Mouse (Mus musculus): ENCODE data around the gene Tex29.

Gene Tex29

GRCm38 (mm10) chr8:11840174-11840573 lies at the start of gene Tex29:
TSS of gene Tex29 (plus strand) at chr8:11840474.
- no peak for DNase-seq (ENCODE audit: low read depth)

- no peak for DNase-seq (ENCODE audit: low read depth)
These were observed 45.3 kb upstream of the Tex29 start for GRCm38 (mm10) chr8:11794956-11795355.

GRCm38 (mm10) chr8:11797128-11797527 lies 43.1 kb upstream of the Tex29 start:
- no peak for DNase-seq (ENCODE audit: low read depth)

- DNase-seq (ENCODE audit: low read depth), result no peak
These were observed 42.4 kb upstream of the Tex29 start for GRCm38 (mm10) chr8:11797729-11798479.

- no peak for DNase-seq (ENCODE audit: low read depth)
These were observed 41.8 kb upstream of the Tex29 start for GRCm38 (mm10) chr8:11798480-11798867.

- DNase-seq (ENCODE audit: low read depth), result no peak
These were observed 41.2 kb upstream of the Tex29 start for GRCm38 (mm10) chr8:11799098-11799497.

GRCm38 (mm10) chr8:11800481-11800880 lies 39.8 kb upstream of the Tex29 start:
- DNase-seq (ENCODE audit: low read depth), result no peak

GRCm38 (mm10) chr8:11801571-11801970 lies 38.7 kb upstream of the Tex29 start:
- no peak for DNase-seq (ENCODE audit: low read depth)

GRCm38 (mm10) chr8:11804914-11805313 lies 35.4 kb upstream of the Tex29 start:
- no peak for DNase-seq (ENCODE audit: low read depth)

- no peak for DNase-seq (ENCODE audit: low read depth)
These were observed 34.0 kb upstream of the Tex29 start for GRCm38 (mm10) chr8:11806252-11806651.

GRCm38 (mm10) chr8:11807361-11807760 lies 32.9 kb upstream of the Tex29 start:
- no peak for DNase-seq (ENCODE audit: low read depth)

- no peak for DNase-seq (ENCODE audit: low read depth)
These were observed 32.2 kb upstream of the Tex29 start for GRCm38 (mm10) chr8:11808047-11808446.

GRCm38 (mm10) chr8:11810426-11810825 lies 29.8 kb upstream of the Tex29 start:
- DNase-seq (ENCODE audit: low read depth), result no peak

- no peak for DNase-seq (ENCODE audit: low read depth)
These were observed 26.5 kb upstream of the Tex29 start for GRCm38 (mm10) chr8:11813801-11814200.

GRCm38 (mm10) chr8:11815206-11815605 lies 25.1 kb upstream of the Tex29 start:
- no peak for DNase-seq (ENCODE audit: low read depth)

GRCm38 (mm10) chr8:11820136-11820535 lies 20.1 kb upstream of the Tex29 start:
- DNase-seq (ENCODE audit: low read depth), result no peak

GRCm38 (mm10) chr8:11820568-11820967 lies 19.7 kb upstream of the Tex29 start:
- DNase-seq (ENCODE audit: low read depth), result no peak

GRCm38 (mm10) chr8:11821451-11822206 lies 18.6 kb upstream of the Tex29 start:
- no peak for DNase-seq (ENCODE audit: low read depth)

- no peak for DNase-seq (ENCODE audit: low read depth)
These were observed 17.7 kb upstream of the Tex29 start for GRCm38 (mm10) chr8:11822550-11823060.

GRCm38 (mm10) chr8:11825756-11826155 lies 14.5 kb upstream of the Tex29 start:
- DNase-seq (ENCODE audit: low read depth), result no peak

- no peak for DNase-seq (ENCODE audit: low read depth)
These were observed 13.0 kb upstream of the Tex29 start for GRCm38 (mm10) chr8:11827312-11827711.

- no peak for DNase-seq (ENCODE audit: low read depth)
These were observed 9.8 kb upstream of the Tex29 start for GRCm38 (mm10) chr8:11830214-11831046.
